In genomic region chr1:92912286-92912685, GRCm38 (mm10) we compare ENCODE assay signal across 9 mouse cellular contexts. TPM values are rescaled to one million over a fixed set of nuclear protein-coding genes. Genes with fewer than 3 reads are reported as not detected.
A peak's percentile ranks its signal among the peaks of the same experiment; 100 is the strongest.
DNase-seq lines count a peak whose midpoint lies in the region; ATAC-seq and TF ChIP-seq lines count a peak whose summit lies in the region.
"Had no signal": no experiment of that assay in that cellular context is flagged by ENCODE, and none has a peak within 500 bp of the region (broad histone marks: within the 10 kb centered on the region; RNA-seq: fewer than 3 reads in every experiment).

No protein-coding gene starts in this region.

- H3K36me3 ChIP-seq in forebrain, embryonic 14.5 days (ENCODE audit: control insufficient read depth, insufficient read depth, low read length) = peaks cover 37% of the 10 kb centered on the region
- H3K36me3 ChIP-seq in liver, embryonic 14.5 days (replicated peaks; ENCODE audit: control insufficient read depth, insufficient read depth, low read depth) = peaks cover 11% of the 10 kb centered on the region; the same call in 1 of the 2 replicates
- peaks cover 24% of the 10 kb centered on the region for H3K36me3 ChIP-seq in thymus, adult 2 months (ENCODE audit: control insufficient read depth, insufficient read depth, low read length)

- H3K9me3 ChIP-seq in forebrain, embryonic 14.5 days (replicated peaks; ENCODE audit: control insufficient read depth, low read length) = no peaks in the 10 kb centered on the region
- no peaks in the 10 kb centered on the region for H3K9me3 ChIP-seq in liver, embryonic 14.5 days (ENCODE audit: control insufficient read depth, low read length)

- H3K4me2 ChIP-seq in forebrain, embryonic 14.5 days (ENCODE audit: low read length) = peak overlapping the region; percentile 97
- peak overlapping the region; percentile 62 for H3K4me2 ChIP-seq in liver, embryonic 14.5 days (ENCODE audit: low read depth)

- ATAC-seq in forebrain, embryonic 14.5 days = no peak
- ATAC-seq in liver, embryonic 14.5 days (ENCODE audit: insufficient read depth) = no peak

- peak overlapping the region; percentile 82 for H3K4me3 ChIP-seq in forebrain, embryonic 14.5 days (ENCODE audit: low read depth, low read length)
- peak overlapping the region; percentile 60 to 68; a peak in 3 of 4 replicates for H3K4me3 ChIP-seq in liver, embryonic 14.5 days (ENCODE audit: insufficient read depth in 1 of 2, low read depth in 2 of 2, low read length in 2 of 2)
- peak overlapping the region; percentile 95 for H3K4me3 ChIP-seq in thymus, adult 2 months (ENCODE audit: control insufficient read depth, insufficient read depth, low read length)

- no peak for TF ChIP-seq POLR2A in thymus, adult 2 months (IDR thresholded peaks at IDR 0.05; ENCODE audit: control insufficient read depth, extremely low read depth, insufficient read depth, low read length, poor library complexity)

- WGBS in forebrain, embryonic 14.5 days = 39% methylated on average over 1 of the region's 1 CpGs
- WGBS in liver, embryonic 14.5 days (ENCODE audit: insufficient replicate concordance) = 59% methylated on average over 1 of the region's 1 CpGs
- 12% methylated on average over 1 of the region's 1 CpGs for WGBS in thymus, adult 2 months

- no peak for TF ChIP-seq EP300 in liver, embryonic 14.5 days (IDR thresholded peaks at IDR 0.05; ENCODE audit: low read depth)

- H3K9ac ChIP-seq in forebrain, embryonic 14.5 days (ENCODE audit: low read length) = peak overlapping the region; percentile 93
- no peak overlapping the region for H3K9ac ChIP-seq in liver, embryonic 14.5 days (replicated peaks)

- H3K27ac ChIP-seq in forebrain, embryonic 14.5 days (ENCODE audit: low read depth, low read length) = no peak overlapping the region
- no peak overlapping the region for H3K27ac ChIP-seq in liver, embryonic 14.5 days
- no peak overlapping the region for H3K27ac ChIP-seq in thymus, adult 2 months (ENCODE audit: control insufficient read depth, insufficient read depth, low read length)

- DNase-seq in cerebellum, adult 11-12 months = peak; percentile 54
- DNase-seq in cerebellum, adult 9-10 months = no peak
- DNase-seq in 416B (ENCODE audit: low read depth) = peak; percentile 31
- peak; percentile 29 for DNase-seq in forebrain, embryonic 14.5 days (ENCODE audit: low spot score)
- no peak for DNase-seq in liver, embryonic 14.5 days (ENCODE audit: low read depth in 3 of 3, low spot score in 3 of 3)
- DNase-seq in thymus, adult 2 months = peak; percentile 46
- DNase-seq in gastrocnemius, adult 8-10 months (ENCODE audit: low spot score in 2 of 2) = no peak
- DNase-seq in cerebellum, postnatal 10 days = no peak

- H3K4me1 ChIP-seq in forebrain, embryonic 14.5 days (ENCODE audit: control insufficient read depth, insufficient read depth, low read length) = peaks cover 24% of the 10 kb centered on the region
- H3K4me1 ChIP-seq in liver, embryonic 14.5 days (replicated peaks; ENCODE audit: control insufficient read depth in 2 of 2, insufficient read depth in 2 of 2, low read length in 1 of 2) = peaks cover 12 to 22% of the 10 kb centered on the region in 2 experiments
- peaks cover 34% of the 10 kb centered on the region for H3K4me1 ChIP-seq in thymus, adult 2 months (replicated peaks; ENCODE audit: control insufficient read depth, insufficient read depth, low read length)

- H3K27me3 ChIP-seq in forebrain, embryonic 14.5 days (replicated peaks; ENCODE audit: control insufficient read depth, insufficient read depth, low read length) = no peaks in the 10 kb centered on the region
- H3K27me3 ChIP-seq in liver, embryonic 14.5 days (ENCODE audit: control insufficient read depth, insufficient read depth, low read length) = no peaks in the 10 kb centered on the region
- H3K27me3 ChIP-seq in thymus, adult 2 months (ENCODE audit: control insufficient read depth, insufficient read depth, low read length) = no peaks in the 10 kb centered on the region

- TF ChIP-seq CTCF in liver, embryonic 14.5 days (IDR thresholded peaks at IDR 0.05; ENCODE audit: low read depth) = peak; percentile 25; the same call in 1 of the 2 replicates
- TF ChIP-seq CTCF in thymus, adult 2 months (IDR thresholded peaks at IDR 0.05; ENCODE audit: borderline replicate concordance, control insufficient read depth, extremely low read depth, insufficient read depth, low read length, poor library complexity) = 0 out of 2 replicates have a peak, but pooled peaks have one; percentile 36

RNA-seq across cellular contexts. Expression of gene Rnpepl1, which starts 1.7 kb away (rescaled TPM):
- polyA plus RNA-seq in forebrain, embryonic 14.5 days (2014; fragmentation: Nextera tagmentation; extraction: Ambion mirVana) = 15.5 and 20.1 TPM in 2 replicates
- polyA plus RNA-seq in liver, embryonic 14.5 days (2012; rRNA removed) = 10.7 and 15.3 TPM in 2 replicates
- 8.7 and 10.7 TPM in 2 replicates for polyA plus RNA-seq in liver, embryonic 14.5 days (2014; fragmentation: Nextera tagmentation; extraction: Ambion mirVana)
- polyA plus RNA-seq in thymus, adult 2 months (2012; rRNA removed) = 440 and 540 TPM in 2 replicates
- total RNA-seq in gastrocnemius, adult 8-10 months (2022) = 10 to 100 TPM; 62.6 to 75.8 (median 72.8) TPM

RNA-seq across cellular contexts. Expression of gene Dusp28, which starts 5.5 kb away (rescaled TPM):
- 12.2 and 12.7 TPM in 2 replicates for polyA plus RNA-seq in forebrain, embryonic 14.5 days (2014; fragmentation: Nextera tagmentation; extraction: Ambion mirVana)
- 5.2 and 6.4 TPM in 2 replicates for polyA plus RNA-seq in liver, embryonic 14.5 days (2012; rRNA removed)
- 4.4 and 5.4 TPM in 2 replicates for polyA plus RNA-seq in liver, embryonic 14.5 days (2014; fragmentation: Nextera tagmentation; extraction: Ambion mirVana)
- polyA plus RNA-seq in thymus, adult 2 months (2012; rRNA removed) = 69.4 and 73.5 TPM in 2 replicates
- 10 to 100 TPM; 26.2 to 30.7 (median 27.3) TPM for total RNA-seq in gastrocnemius, adult 8-10 months (2022)

RNA-seq across cellular contexts. Expression of gene Ankmy1, which starts 9.6 kb away (rescaled TPM):
- polyA plus RNA-seq in forebrain, embryonic 14.5 days (2014; fragmentation: Nextera tagmentation; extraction: Ambion mirVana) = 1.5 and 2.4 TPM in 2 replicates
- 0.02 and 0.05 TPM in 2 replicates for polyA plus RNA-seq in liver, embryonic 14.5 days (2012; rRNA removed)
- not detected in 2 replicates for polyA plus RNA-seq in liver, embryonic 14.5 days (2014; fragmentation: Nextera tagmentation; extraction: Ambion mirVana)
- 3.6 and 5.5 TPM in 2 replicates for polyA plus RNA-seq in thymus, adult 2 months (2012; rRNA removed)
- under 1 TPM in 1 of 4 experiments, not detected in 3; 0.17 TPM for total RNA-seq in gastrocnemius, adult 8-10 months (2022)
- total RNA-seq: heart, adult 18-20 months had no signal

RNA-seq across cellular contexts. Expression of gene Capn10, which starts 21.9 kb away (rescaled TPM):
- 40.2 and 52.8 TPM in 2 replicates for polyA plus RNA-seq in forebrain, embryonic 14.5 days (2014; fragmentation: Nextera tagmentation; extraction: Ambion mirVana)
- 7.4 and 8.8 TPM in 2 replicates for polyA plus RNA-seq in liver, embryonic 14.5 days (2012; rRNA removed)
- 8.1 and 9.1 TPM in 2 replicates for polyA plus RNA-seq in liver, embryonic 14.5 days (2014; fragmentation: Nextera tagmentation; extraction: Ambion mirVana)
- 39.9 and 42.5 TPM in 2 replicates for polyA plus RNA-seq in thymus, adult 2 months (2012; rRNA removed)
- 1 to 10 TPM; 4.4 to 6.1 (median 5.0) TPM for total RNA-seq in gastrocnemius, adult 8-10 months (2022)

RNA-seq across cellular contexts. Expression of gene Gpr35, which starts 38.4 kb away (rescaled TPM):
- polyA plus RNA-seq in forebrain, embryonic 14.5 days (2014; fragmentation: Nextera tagmentation; extraction: Ambion mirVana) = 0.29 and 0.33 TPM in 2 replicates
- polyA plus RNA-seq in liver, embryonic 14.5 days (2012; rRNA removed) = 0.40 and 0.48 TPM in 2 replicates
- polyA plus RNA-seq in liver, embryonic 14.5 days (2014; fragmentation: Nextera tagmentation; extraction: Ambion mirVana) = 0.57 and 0.76 TPM in 2 replicates
- 6.0 and 8.9 TPM in 2 replicates for polyA plus RNA-seq in thymus, adult 2 months (2012; rRNA removed)
- total RNA-seq in gastrocnemius, adult 8-10 months (2022) = under 1 TPM in 2 of 4 experiments, not detected in 2; 0.13 to 0.29 TPM

Comparison
In these comparisons a context has a peak if more than half of its experiments do, and no peak if none do; other contexts are left out.
1. DNase-seq: peak in cerebellum, adult 11-12 months (single experiment), 416B (single experiment), forebrain, embryonic 14.5 days (single experiment) and thymus, adult 2 months (single experiment); none in cerebellum, adult 9-10 months (single experiment), liver, embryonic 14.5 days (0 of 3), gastrocnemius, adult 8-10 months (0 of 2) and cerebellum, postnatal 10 days (0 of 2).
2. RNA of gene Rnpepl1, which starts 1.7 kb away (polyA plus RNA-seq): 440 to 540 TPM in thymus, adult 2 months; 15.5 to 20.1 TPM in forebrain, embryonic 14.5 days and 8.7 to 15.3 TPM in liver, embryonic 14.5 days; every median in the first group is over 10 times any median in the second.
3. Peak in every context shown above with its lines, with median percentiles within 50 percentile points of each other: H3K4me3 ChIP-seq.